Mouse (Mus musculus) adrenal gland, postnatal 25 days (tissue): ENCODE data around the gene Fgf14. TPM values are rescaled to one million over a fixed set of nuclear protein-coding genes. Genes with fewer than 3 reads are reported as not detected.
"Not testable (repeated sequence)": the region's sequence is repeated elsewhere in the genome, so short reads cannot be mapped to it uniquely, and the experiment has no call there.

Experiments
- DNase-seq: peaks from one replicate; pipeline ENCODE4 v3.0.0; 2021; ENCODE audit warnings: mixed read lengths
- total RNA-seq: library from RNA; stranded (reverse); gene quantifications from 2 replicates; pipeline ENCODE4 v1.2.3, GENCODE M21; 2021

Gene Fgf14
- total RNA-seq, 1 experiment from 2014 or later, result 1.1 TPM

DNA sequence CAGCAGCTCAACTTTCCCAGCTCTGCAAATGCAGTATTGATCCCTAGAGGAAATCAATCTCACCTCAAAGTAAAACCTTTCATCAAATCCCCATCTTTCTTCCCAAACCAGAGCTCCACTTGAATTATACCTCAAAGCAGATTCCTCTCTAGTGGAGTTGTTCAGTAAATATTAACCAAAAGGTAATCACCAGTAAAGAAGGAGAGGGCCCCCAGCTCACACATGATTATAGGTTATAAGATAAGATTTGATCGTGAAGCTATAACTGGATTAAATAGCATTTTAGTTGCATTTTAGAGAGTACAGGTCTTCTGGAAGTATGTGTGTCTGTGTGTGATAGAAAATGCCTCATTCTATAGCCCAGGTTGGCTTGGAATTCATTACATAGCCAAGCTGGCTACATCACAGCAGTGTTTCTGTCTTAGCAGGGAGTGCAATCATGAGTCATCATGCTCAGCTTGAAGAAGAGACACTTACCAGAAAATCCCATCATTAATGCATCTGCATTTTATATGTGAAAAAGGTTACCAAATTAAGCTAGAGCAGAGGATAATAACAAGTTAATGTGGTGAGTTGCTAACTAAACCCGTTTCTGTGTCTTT is 202.8 kb downstream of the Fgf14 start:
- DNase-seq, result no peak

GRCm38 (mm10) chr14:124470909-124471308 is 206.0 kb downstream of the Fgf14 start:
- no peak for DNase-seq

DNA sequence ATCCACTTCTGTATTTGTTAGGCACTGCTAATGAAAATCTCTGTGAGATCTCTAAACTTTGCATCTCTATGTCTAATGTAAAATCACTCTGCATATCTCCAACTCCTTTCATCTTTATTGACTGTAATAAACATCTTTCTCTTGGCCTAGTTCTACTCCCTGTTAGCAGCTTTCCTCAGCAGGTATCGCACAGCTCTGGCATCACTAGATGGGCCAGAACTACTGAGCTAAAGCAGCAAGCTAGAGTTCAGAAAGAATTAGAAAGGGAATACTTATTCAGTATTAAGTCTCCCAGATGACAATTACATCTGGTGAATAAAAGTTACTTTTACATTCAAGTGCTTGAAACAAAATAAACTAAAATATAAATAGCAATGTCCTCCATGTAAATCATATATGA is 221.8 kb downstream of the Fgf14 start:
- no peak for DNase-seq

GRCm38 (mm10) chr14:124446096-124446840 is 230.7 kb downstream of the Fgf14 start:
- no peak for DNase-seq

DNA sequence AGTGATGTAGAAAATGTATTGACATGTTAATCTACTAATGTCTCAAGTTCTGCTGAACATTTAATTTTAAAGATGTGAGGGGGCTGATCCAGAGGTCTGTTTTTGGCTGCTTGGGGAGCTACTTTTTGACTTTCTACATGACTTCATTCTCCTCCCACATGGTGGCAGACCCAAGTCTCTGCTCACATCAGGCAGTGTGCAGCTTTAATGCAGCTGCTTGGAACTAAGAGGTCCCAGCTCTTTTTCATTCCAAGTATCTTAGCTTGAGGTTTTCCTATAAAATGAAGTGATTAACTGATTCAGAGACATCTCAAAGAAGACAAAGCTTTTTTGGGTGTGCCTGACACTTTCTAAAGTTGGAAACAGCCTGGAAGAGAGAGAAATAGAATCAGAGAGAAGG is 232.1 kb downstream of the Fgf14 start:
- DNase-seq, result no peak

- not testable (repeated sequence) for DNase-seq
These were observed 237.6 kb downstream of the Fgf14 start for GRCm38 (mm10) chr14:124439298-124439697.

GRCm38 (mm10) chr14:124411890-124412289 is 265.0 kb downstream of the Fgf14 start:
- DNase-seq, result no peak

- DNase-seq, result no peak
These were observed 266.0 kb downstream of the Fgf14 start for GRCm38 (mm10) chr14:124410945-124411344.

GRCm38 (mm10) chr14:124328391-124328790 is 348.5 kb downstream of the Fgf14 start:
- DNase-seq, result peak; percentile 2

- no peak for DNase-seq
These were observed 357.8 kb downstream of the Fgf14 start for GRCm38 (mm10) chr14:124319017-124319718.

GRCm38 (mm10) chr14:124315513-124315912 is 361.4 kb downstream of the Fgf14 start:
- no peak for DNase-seq

DNA sequence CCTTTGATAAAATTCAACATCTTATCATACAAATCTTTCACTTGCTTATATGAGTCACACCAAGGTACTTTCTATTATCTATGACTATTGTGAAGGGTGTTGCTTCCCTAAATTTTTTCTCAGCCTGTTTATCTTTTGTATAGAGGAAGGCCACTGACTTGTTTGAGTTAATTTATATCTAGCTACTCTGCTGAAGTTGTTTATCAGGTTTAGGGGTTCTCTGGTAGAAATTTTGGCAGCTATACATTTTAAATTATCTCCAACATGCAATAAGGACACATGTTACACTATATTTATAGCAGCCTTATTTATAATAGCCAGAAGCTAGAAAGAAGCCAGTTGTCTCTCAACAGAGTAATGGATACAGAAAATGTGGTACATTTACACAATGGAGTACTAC is 389.9 kb downstream of the Fgf14 start:
- DNase-seq, result no peak

GRCm38 (mm10) chr14:124278384-124278944 is 398.5 kb downstream of the Fgf14 start:
- no peak for DNase-seq

DNA sequence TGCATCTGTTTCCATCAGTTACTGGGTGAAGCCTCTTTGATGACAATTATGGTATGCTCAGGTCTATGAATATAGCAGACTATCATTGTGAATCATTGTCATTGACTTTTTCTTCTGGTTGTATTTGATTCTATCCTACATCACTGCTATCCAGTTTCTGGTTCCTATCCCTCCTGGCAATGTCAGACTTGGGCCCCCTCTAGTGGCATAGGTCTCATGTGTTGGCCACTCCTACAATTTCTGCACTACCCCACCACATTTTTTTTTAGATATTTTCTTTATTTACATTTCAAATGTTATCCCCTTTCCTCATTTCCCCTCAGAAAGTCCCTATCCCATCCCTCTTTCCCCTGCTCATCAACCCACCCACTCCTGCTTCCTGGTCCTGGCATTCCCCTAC is 409.9 kb downstream of the Fgf14 start:
- DNase-seq, result no peak

GRCm38 (mm10) chr14:124264541-124265059 is 412.3 kb downstream of the Fgf14 start:
- DNase-seq, result no peak

DNA sequence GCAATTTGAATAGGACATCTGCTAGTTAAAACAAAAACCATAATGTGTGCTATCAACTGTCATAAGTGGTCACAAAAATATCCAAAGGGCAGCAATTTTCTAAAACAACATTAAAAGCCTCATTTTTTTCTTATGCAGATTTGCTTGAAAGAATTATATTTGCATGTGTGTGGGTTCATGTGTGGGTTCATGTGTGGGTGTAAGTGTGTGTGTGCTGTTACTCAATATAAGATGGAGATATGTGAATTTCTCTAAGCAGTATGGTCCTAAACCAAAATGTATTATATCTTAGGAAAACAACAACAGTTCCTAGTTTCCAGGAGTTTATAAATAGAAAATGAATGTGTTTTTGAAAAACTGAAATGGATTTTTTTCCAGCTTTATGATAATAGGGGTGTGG is 413.7 kb downstream of the Fgf14 start:
- no peak for DNase-seq

- no peak for DNase-seq
These were observed 429.4 kb downstream of the Fgf14 start for GRCm38 (mm10) chr14:124247517-124247916.

DNA sequence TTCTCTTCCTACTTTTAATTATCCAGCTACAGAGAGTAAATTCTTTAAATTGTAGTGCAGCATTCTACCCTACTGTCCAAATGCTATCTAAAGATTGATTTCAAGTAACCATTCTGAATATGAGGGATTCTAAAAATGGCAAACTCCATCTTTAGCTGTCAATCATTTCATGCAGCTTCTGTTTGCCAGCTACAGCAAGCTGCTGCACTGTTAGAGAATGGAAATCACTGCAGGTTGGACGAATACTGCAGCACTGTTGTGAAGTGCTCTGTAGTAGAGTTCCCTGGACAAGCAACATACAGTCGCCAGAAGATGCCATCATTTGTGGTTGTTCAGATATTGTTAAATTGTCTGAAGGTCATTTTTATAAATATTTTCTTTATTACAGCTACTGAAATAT is 453.5 kb downstream of the Fgf14 start:
- DNase-seq, result no peak

DNA sequence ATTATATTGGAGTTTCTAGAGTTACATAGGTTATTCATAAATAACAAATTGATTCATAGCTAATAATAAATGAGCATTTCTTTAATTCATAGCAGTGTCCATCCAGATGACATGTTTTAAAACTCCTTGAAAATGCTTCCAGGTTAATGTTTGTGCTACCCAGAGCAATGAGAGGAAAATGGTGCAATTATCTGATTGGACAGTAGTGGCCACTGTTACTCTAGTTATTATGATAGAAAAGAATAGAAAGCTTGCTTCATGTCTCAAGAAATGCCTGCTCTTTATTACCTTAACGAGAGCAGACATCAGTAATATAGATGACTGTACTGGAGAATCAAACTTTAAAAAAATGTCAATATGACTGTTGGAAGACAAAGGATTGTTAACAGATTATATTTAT is 454.5 kb downstream of the Fgf14 start:
- DNase-seq, result no peak

- no peak for DNase-seq
These were observed 455.9 kb downstream of the Fgf14 start for GRCm38 (mm10) chr14:124220979-124221378.

GRCm38 (mm10) chr14:124195806-124196205 is 481.1 kb downstream of the Fgf14 start:
- no peak for DNase-seq

- DNase-seq, result no peak
These were observed 481.6 kb downstream of the Fgf14 start for GRCm38 (mm10) chr14:124195331-124195730.

GRCm38 (mm10) chr14:124192815-124193142 is 484.1 kb downstream of the Fgf14 start:
- no peak for DNase-seq
